Mouse (Mus musculus) olfactory bulb, adult 2 months (tissue): ENCODE results near the gene Rnf208. TPM values are rescaled to one million over a fixed set of nuclear protein-coding genes. Genes with fewer than 3 reads are reported as not detected.

Source experiments
- H3K27ac ChIP-seq: fragments of 200-500 bp; 2 replicates; pipeline ENCODE4 v1.5.1; 2012; ENCODE audit warnings: low read depth, low read length; ENCODE audit not compliant: insufficient read depth
- H3K4me1 ChIP-seq: fragments of 200-500 bp; 2 replicates; pipeline ENCODE4 v1.6.1; 2012; ENCODE audit warnings: low read length; ENCODE audit not compliant: control insufficient read depth, insufficient read depth
- H3K4me3 ChIP-seq: fragments of 200-500 bp; 2 replicates; pipeline ENCODE4 v1.5.1; 2012; ENCODE audit warnings: mild to moderate bottlenecking, low read depth, low read length, moderate library complexity; ENCODE audit not compliant: insufficient read depth
- CTCF ChIP-seq: fragments of 200-500 bp; IDR thresholded peaks from 2 replicates; pipeline ENCODE4 v1.5.1; 2012; ENCODE audit warnings: low read depth, mild to moderate bottlenecking, low read length, moderate library complexity; ENCODE audit not compliant: insufficient read depth
- POLR2A ChIP-seq: fragments of 200-500 bp; IDR thresholded peaks from 2 replicates; pipeline ENCODE4 v1.6.1; 2012; ENCODE audit warnings: mild to moderate bottlenecking, low read depth, low read length, moderate library complexity; ENCODE audit not compliant: insufficient read depth
- WGBS: fragments of 180-500 bp; shearing (Covaris S2); methylation state at CpG from one replicate; pipeline ENCODE4 v1.1.7; 2018; 5-methylcytosine and 5-hydroxymethylcytosine counted together
- polyA plus RNA-seq: library from polyadenylated mRNA; stranded (reverse); fragments of >200 nt; gene quantifications from 2 replicates; pipeline ENCODE4 v1.2.4, GENCODE M21; 2012; ENCODE audit warnings: low replicate concordance; ENCODE audit not compliant: missing spikeins, insufficient read depth, insufficient read length

The Rnf208 gene
- polyA plus RNA-seq, 1 experiment = not detected

DNA sequence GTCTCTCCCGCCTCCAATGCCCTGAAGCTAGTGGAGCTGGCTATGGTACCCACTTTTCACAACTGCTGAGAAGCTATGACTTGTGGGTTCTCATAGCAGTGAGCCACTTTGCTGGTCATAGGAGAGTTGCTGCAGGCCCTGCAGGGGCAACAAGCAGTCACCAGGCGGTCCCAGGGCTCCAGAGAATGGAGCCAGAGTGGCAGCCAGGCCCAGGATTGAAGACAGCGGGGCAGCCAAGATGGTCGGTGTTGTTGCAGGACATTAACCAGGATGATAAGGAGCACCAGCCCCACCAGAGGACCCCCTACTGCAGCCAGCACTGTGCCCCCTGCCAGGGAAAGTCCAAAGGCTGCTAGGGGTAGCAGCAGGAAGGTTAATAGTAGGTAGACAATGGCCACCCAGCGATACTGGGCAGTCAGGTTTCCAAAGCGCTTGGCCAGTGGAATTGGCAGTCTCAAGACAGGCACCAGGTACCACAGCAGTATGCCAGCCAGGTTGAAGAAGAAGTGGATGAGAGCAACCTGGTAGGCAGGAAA, 13.0 kb upstream of the Rnf208 start:
- TF ChIP-seq CTCF = no peak
- TF ChIP-seq POLR2A = no peak

DNA sequence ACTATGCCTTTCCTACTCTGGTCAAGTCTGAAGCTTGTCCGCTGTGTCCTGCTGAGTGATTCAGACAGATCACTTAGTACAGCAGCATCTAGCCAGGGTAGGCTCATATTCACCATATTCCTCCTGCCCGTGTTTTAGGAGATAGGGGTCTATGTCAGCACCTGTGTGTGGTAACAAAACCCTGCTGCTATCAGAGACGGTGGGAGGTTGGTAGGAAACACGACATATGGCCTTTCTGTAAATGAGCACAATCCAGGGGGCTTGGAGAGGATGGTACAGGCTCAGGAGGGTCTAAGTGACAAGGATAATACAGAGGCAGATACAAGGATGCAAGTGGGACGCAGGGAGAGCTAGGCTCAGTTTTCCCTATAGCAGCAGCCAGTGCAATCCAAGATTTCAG, 12.5 kb upstream of the Rnf208 start:
- TF ChIP-seq CTCF (no peak), POLR2A (no peak)
- 84% methylated on average over 5 of the region's 5 CpGs for WGBS
- Histone ChIP-seq H3K4me1 (peaks cover 5% of the 10 kb centered on the region), H3K4me3 (no peak overlapping the region), H3K27ac (no peak overlapping the region)

More for the DNA sequence above, 13.0 kb upstream of the Rnf208 start:
- WGBS = 73% methylated on average over 6 of the region's 6 CpGs
- Histone ChIP-seq H3K4me3 (no peak overlapping the region), H3K4me1 (peaks cover 5% of the 10 kb centered on the region), H3K27ac (no peak overlapping the region)

DNA sequence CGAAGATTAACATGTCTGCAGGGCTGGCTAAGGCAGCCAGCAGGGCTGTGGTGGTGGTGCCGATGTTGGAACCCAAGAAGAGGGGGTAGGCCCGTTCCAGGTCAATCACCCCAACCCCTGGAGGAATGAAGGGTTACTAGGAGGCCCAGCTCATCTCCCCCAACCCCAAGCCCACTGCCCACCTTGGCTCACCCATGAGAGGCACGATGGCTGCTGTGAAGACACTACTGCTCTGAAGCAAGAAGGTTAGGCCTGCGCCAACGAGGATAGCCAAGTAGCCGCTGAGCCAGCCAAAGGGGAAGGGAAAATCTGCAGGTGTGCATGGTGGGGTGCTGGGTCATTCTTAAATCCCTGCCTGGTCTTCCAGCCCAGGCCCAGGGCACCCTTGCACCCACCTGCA, 11.5 kb upstream of the Rnf208 start:
- peaks cover 5% of the 10 kb centered on the region for H3K4me1 ChIP-seq
- H3K27ac ChIP-seq = no peak overlapping the region
- WGBS = 85% methylated on average over 7 of the region's 7 CpGs
- no peak overlapping the region for H3K4me3 ChIP-seq
- TF ChIP-seq POLR2A (no peak), CTCF (no peak)

DNA sequence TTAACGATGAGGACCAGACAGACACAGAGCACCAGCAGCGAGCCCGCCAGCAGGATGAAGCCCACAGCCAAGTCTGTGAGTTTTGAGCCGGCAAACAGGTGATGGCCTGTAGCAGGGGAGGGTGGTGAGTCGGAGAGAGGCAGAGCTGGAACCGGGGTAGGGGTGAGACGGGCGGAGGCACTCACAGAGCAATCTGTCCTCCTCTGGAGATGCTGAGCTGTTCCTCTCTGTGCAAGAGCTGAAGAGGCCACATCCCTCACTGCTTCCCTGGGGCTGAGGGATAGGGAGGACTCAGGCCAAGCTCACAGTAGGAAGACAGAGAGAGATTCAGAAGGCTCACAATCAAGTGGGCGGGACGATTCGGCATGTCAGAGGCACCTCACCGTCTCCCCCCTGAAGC, 11.0 kb upstream of the Rnf208 start:
- H3K4me3 ChIP-seq = no peak overlapping the region
- peaks cover 5% of the 10 kb centered on the region for H3K4me1 ChIP-seq
- no peak overlapping the region for H3K27ac ChIP-seq
- TF ChIP-seq CTCF (no peak), POLR2A (no peak)
- WGBS = 56% methylated on average over 12 of the region's 12 CpGs

DNA sequence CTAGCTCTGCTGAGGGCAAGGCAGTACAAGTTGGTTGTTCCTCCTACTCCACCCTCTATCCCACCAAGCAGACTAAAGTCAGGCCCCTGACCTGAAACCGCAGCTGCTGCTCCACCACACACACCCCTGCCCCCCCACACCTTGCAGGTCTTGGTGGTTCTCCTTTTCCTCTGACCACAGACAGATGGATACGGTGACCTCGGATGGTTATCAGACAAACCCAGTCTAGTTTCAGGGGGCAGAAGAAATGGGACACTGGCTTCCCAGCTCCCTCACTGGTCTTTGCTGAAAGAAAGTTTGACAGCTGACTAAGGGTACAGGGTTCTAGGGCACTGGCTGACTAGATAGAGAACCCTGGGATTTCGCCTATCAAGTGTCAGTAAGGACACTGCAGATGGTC, 8.6 kb upstream of the Rnf208 start:
- peaks cover 5% of the 10 kb centered on the region for H3K4me1 ChIP-seq
- TF ChIP-seq CTCF (no peak), POLR2A (no peak)
- WGBS = 80% methylated on average over 4 of the region's 4 CpGs
- no peak overlapping the region for H3K27ac ChIP-seq
- no peak overlapping the region for H3K4me3 ChIP-seq

DNA sequence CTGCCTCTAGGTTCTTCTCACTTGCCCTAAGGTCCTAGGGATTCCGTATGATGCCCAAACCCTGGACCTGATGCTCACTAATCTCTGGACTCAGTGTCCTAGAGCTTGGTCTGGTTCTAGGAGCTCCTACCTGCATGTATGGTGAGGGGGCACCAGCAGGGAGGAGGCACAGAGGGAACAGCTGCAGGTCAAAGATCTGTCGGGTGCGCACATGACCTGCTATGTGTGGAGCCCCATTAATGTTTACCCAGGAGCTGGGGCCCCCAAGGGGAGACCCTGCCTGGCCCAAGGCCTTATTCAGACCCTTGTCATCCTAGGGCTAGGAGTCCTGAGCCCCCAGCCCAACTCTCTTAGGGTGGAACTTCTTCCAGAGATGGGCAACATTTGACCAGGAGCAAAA, 8.0 kb upstream of the Rnf208 start, which contains the start of gene Slc34a3:
Slc34a3 (minus strand) TSS at position 315 of the 400 bp plus-strand sequence.
- Histone ChIP-seq H3K27ac (no peak within 1 kb of the TSS), H3K4me3 (no peak within 1 kb of the TSS), H3K4me1 (peaks cover 1% of the 10 kb centered on the region)
- TF ChIP-seq CTCF = no peak
- TF ChIP-seq POLR2A = no peak
- WGBS = 94% methylated on average over 3 of the region's 3 CpGs

DNA sequence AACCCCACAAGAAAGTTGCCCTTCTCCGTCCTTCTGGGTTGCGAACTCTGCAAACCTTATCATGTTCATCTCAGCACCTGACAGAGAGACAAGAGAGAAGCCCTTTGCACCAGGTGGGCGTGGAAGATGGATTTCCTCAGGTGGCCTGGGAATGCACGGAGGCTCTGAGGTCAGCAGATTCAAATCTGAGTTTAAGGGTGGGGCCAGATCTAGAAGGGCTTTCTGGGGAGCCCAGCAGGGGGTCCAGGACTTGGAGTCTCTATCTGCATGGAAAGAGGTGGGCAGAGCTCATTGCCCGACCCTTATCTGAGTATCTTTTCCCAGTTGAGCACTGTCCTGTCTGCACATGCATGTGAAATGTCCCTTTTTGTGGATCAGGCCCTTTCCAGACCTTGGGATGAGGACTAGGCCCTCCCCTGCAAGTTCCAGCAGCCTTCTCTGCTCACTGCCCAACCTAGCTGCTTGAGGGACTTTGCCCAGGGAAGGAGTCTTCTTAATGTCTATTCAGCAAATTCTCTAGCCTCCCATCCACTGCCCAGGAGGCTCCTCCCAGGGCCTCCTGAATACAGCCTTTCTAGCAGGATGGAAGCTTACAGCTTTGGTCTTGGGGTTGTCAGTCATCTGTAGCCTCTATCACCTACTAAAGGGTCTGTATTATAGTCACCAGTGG, 7.4 kb upstream of the Rnf208 start:
- WGBS = 76% methylated on average over 5 of the region's 5 CpGs
- no peak overlapping the region for H3K27ac ChIP-seq
- TF ChIP-seq CTCF (no peak), POLR2A (no peak)
- H3K4me3 ChIP-seq = no peak overlapping the region
- no peaks in the 10 kb centered on the region for H3K4me1 ChIP-seq

DNA sequence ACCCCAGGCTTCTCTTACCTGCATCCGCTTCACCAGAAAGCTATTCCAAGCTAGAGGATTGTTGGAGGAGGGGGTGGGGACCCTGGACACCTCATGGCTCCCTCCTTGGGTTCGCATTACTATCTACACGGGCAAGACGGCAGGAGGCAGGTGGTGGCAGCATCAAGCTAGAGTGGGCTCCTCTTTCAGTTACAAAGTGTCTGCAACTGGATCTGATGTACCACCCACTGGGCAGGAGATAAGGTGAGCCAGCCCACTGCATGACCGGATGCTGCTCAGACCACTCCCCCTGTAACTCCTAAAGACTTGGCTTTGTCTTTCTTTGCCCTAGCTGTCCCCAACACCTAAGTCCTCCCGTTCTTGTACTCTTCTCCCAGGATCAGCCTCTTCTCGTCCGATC, 5.4 kb upstream of the Rnf208 start, which contains the start of gene Rnf224:
Rnf224 (minus strand) TSS at position 174 of the 400 bp plus-strand sequence.
- no peak within 1 kb of the TSS for H3K4me3 ChIP-seq
- TF ChIP-seq POLR2A (no peak), CTCF (no peak)
- H3K4me1 ChIP-seq = peaks cover 12% of the 10 kb centered on the region
- WGBS = 46% methylated on average over 8 of the region's 8 CpGs
- no peak within 1 kb of the TSS for H3K27ac ChIP-seq

DNA sequence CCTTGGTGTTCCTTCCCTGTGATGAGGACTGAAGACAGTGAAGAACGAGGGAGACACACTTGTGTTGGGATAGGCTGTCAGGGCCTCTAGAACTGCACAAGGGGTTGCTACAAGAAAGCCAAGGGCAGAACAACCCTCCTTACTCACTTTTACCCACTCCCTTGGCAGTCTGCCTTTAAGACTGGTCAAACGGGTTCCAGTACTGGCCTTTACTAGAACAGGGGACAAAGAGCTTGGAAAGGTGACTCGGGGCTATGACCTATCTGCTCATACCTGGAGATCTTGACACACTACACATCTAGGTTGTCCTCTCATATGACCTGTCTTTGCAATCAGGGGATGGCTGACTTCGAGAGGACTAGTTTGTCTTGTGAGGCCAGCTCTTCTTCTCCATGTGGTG, 4.5 kb upstream of the Rnf208 start:
- no peak overlapping the region for H3K27ac ChIP-seq

More for the DNA sequence above, 4.5 kb upstream of the Rnf208 start:
- Histone ChIP-seq H3K4me1 (peaks cover 13% of the 10 kb centered on the region), H3K4me3 (no peak overlapping the region)
- WGBS = 60% methylated on average over 4 of the region's 4 CpGs
- TF ChIP-seq CTCF = no peak
